Mouse (Mus musculus): Measurements from ENCODE around the gene Rrp36. TPM values are rescaled to one million over a fixed set of nuclear protein-coding genes. Genes with fewer than 3 reads are reported as not detected.
A peak's percentile ranks its signal among the peaks of the same experiment; 100 is the strongest.

Gene Rrp36
- polyA plus RNA-seq, 1 experiment from 2014 or later, result 33.9 TPM

- Histone ChIP-seq H3K9ac (ENCODE audit: low read length) (peak overlapping the region; percentile 90), H3K4me2 (ENCODE audit: low read length) (peak overlapping the region; percentile 76), H3K27me3 (ENCODE audit: control insufficient read depth, insufficient read depth, low read length) (no peaks in the 10 kb centered on the region), H3K27ac (replicated peaks in 1 of 2; ENCODE audit: control insufficient read depth in 1 of 2, insufficient read depth in 1 of 2, low read depth in 2 of 2, low read length in 2 of 2) (peak overlapping the region; percentile 78), H3K4me3 (ENCODE audit: control insufficient read depth in 1 of 2, insufficient read depth in 1 of 2, low read depth in 1 of 2, low read length in 2 of 2) (peak overlapping the region; percentile 90), H3K36me3 (ENCODE audit: control insufficient read depth, insufficient read depth, low read length) (peaks cover 57% of the 10 kb centered on the region), H3K4me1 (ENCODE audit: control insufficient read depth in 2 of 2, insufficient read depth in 2 of 2, low read length in 2 of 2) (peaks cover 6 to 29% of the 10 kb centered on the region in 2 experiments; a peak in 3 of 4 replicates), H3K9me3 (ENCODE audit: control insufficient read depth, low read length) (no peaks in the 10 kb centered on the region)
- ATAC-seq (ENCODE audit: insufficient number of reproducible peaks, insufficient read depth, low FRiP score, low read depth), result no peak
- WGBS, result 8% methylated on average over 11 of the region's 11 CpGs
Observed at GRCm38 (mm10) chr17:46644916-46645475, 29.2 kb downstream of the Rrp36 start.

- Histone ChIP-seq H3K27me3 (ENCODE audit: control insufficient read depth, insufficient read depth, low read length) (no peaks in the 10 kb centered on the region), H3K9me3 (ENCODE audit: control insufficient read depth, low read length) (no peaks in the 10 kb centered on the region), H3K36me3 (ENCODE audit: control insufficient read depth, insufficient read depth, low read length) (peaks cover 62% of the 10 kb centered on the region), H3K9ac (ENCODE audit: low read length) (peak overlapping the region; percentile 90), H3K4me2 (ENCODE audit: low read length) (peak overlapping the region; percentile 76), H3K4me3 (ENCODE audit: control insufficient read depth in 1 of 2, insufficient read depth in 1 of 2, low read depth in 1 of 2, low read length in 2 of 2) (peak overlapping the region in 1 of 2 experiments; percentile 90; a peak in 2 of 4 replicates), H3K4me1 (ENCODE audit: control insufficient read depth in 2 of 2, insufficient read depth in 2 of 2, low read length in 2 of 2) (peaks cover 2 to 21% of the 10 kb centered on the region in 2 experiments; a peak in 3 of 4 replicates), H3K27ac (replicated peaks in 1 of 2; ENCODE audit: control insufficient read depth in 1 of 2, insufficient read depth in 1 of 2, low read depth in 2 of 2, low read length in 2 of 2) (peak overlapping the region in 1 of 2 experiments; percentile 78; a peak in 1 of 4 replicates)
- WGBS, result 88% methylated on average over 12 of the region's 12 CpGs
- no peak for ATAC-seq (ENCODE audit: insufficient number of reproducible peaks, insufficient read depth, low FRiP score, low read depth)
Observed at GRCm38 (mm10) chr17:46644152-46644805, 29.9 kb downstream of the Rrp36 start.

- 78% methylated on average over 17 of the region's 17 CpGs for WGBS
Observed at GRCm38 (mm10) chr17:46642060-46642459, 32.1 kb downstream of the Rrp36 start.

GRCm38 (mm10) chr17:46639929-46640328, 34.2 kb downstream of the Rrp36 start:
- no peaks in the 10 kb centered on the region for H3K9me3 ChIP-seq (ENCODE audit: control insufficient read depth, low read length)
- no peaks in the 10 kb centered on the region for H3K27me3 ChIP-seq (ENCODE audit: control insufficient read depth, insufficient read depth, low read length)
- no peak overlapping the region for H3K4me2 ChIP-seq (ENCODE audit: low read length)
- H3K36me3 ChIP-seq (ENCODE audit: control insufficient read depth, insufficient read depth, low read length), result peaks cover 67% of the 10 kb centered on the region
- no peak overlapping the region for H3K9ac ChIP-seq (ENCODE audit: low read length)
- peaks cover 4 to 17% of the 10 kb centered on the region in 2 experiments; a peak in 2 of 4 replicates for H3K4me1 ChIP-seq (ENCODE audit: control insufficient read depth in 2 of 2, insufficient read depth in 2 of 2, low read length in 2 of 2)
- WGBS, result 72% methylated on average over 9 of the region's 9 CpGs
- no peak for ATAC-seq (ENCODE audit: insufficient number of reproducible peaks, insufficient read depth, low FRiP score, low read depth)
- H3K4me3 ChIP-seq (ENCODE audit: control insufficient read depth in 1 of 2, insufficient read depth in 1 of 2, low read depth in 1 of 2, low read length in 2 of 2), result no peak overlapping the region
- no peak overlapping the region for H3K27ac ChIP-seq (replicated peaks in 1 of 2; ENCODE audit: control insufficient read depth in 1 of 2, insufficient read depth in 1 of 2, low read depth in 2 of 2, low read length in 2 of 2)

More at GRCm38 (mm10) chr17:46642060-46642459, 32.1 kb downstream of the Rrp36 start:
- Histone ChIP-seq H3K4me1 (ENCODE audit: control insufficient read depth in 2 of 2, insufficient read depth in 2 of 2, low read length in 2 of 2) (peaks cover 2 to 22% of the 10 kb centered on the region in 2 experiments; a peak in 3 of 4 replicates), H3K27ac (replicated peaks in 1 of 2; ENCODE audit: control insufficient read depth in 1 of 2, insufficient read depth in 1 of 2, low read depth in 2 of 2, low read length in 2 of 2) (no peak overlapping the region), H3K36me3 (ENCODE audit: control insufficient read depth, insufficient read depth, low read length) (peaks cover 52% of the 10 kb centered on the region), H3K4me2 (ENCODE audit: low read length) (no peak overlapping the region), H3K9ac (ENCODE audit: low read length) (no peak overlapping the region), H3K4me3 (ENCODE audit: control insufficient read depth in 1 of 2, insufficient read depth in 1 of 2, low read depth in 1 of 2, low read length in 2 of 2) (no peak overlapping the region), H3K9me3 (ENCODE audit: control insufficient read depth, low read length) (no peaks in the 10 kb centered on the region), H3K27me3 (ENCODE audit: control insufficient read depth, insufficient read depth, low read length) (no peaks in the 10 kb centered on the region)
- no peak for ATAC-seq (ENCODE audit: insufficient number of reproducible peaks, insufficient read depth, low FRiP score, low read depth)

- no peak for ATAC-seq (ENCODE audit: insufficient number of reproducible peaks, insufficient read depth, low FRiP score, low read depth)
- H3K27ac ChIP-seq (replicated peaks in 1 of 2; ENCODE audit: control insufficient read depth in 1 of 2, insufficient read depth in 1 of 2, low read depth in 2 of 2, low read length in 2 of 2), result no peak overlapping the region
- H3K9me3 ChIP-seq (ENCODE audit: control insufficient read depth, low read length), result no peaks in the 10 kb centered on the region
- H3K9ac ChIP-seq (ENCODE audit: low read length), result peak overlapping the region; percentile 44; the same call in 1 of the 2 replicates
- peaks cover 4 to 10% of the 10 kb centered on the region in 2 experiments; a peak in 2 of 4 replicates for H3K4me1 ChIP-seq (ENCODE audit: control insufficient read depth in 2 of 2, insufficient read depth in 2 of 2, low read length in 2 of 2)
- no peaks in the 10 kb centered on the region for H3K27me3 ChIP-seq (ENCODE audit: control insufficient read depth, insufficient read depth, low read length)
- 27% methylated on average over 15 of the region's 15 CpGs for WGBS
- peaks cover 70% of the 10 kb centered on the region for H3K36me3 ChIP-seq (ENCODE audit: control insufficient read depth, insufficient read depth, low read length)
- no peak overlapping the region for H3K4me3 ChIP-seq (ENCODE audit: control insufficient read depth in 1 of 2, insufficient read depth in 1 of 2, low read depth in 1 of 2, low read length in 2 of 2)
- peak overlapping the region; percentile 35; the same call in 1 of the 2 replicates for H3K4me2 ChIP-seq (ENCODE audit: low read length)
Observed at GRCm38 (mm10) chr17:46636831-46637523, 37.2 kb downstream of the Rrp36 start.

- Histone ChIP-seq H3K4me2 (ENCODE audit: low read length) (peak overlapping the region; percentile 85), H3K27me3 (ENCODE audit: control insufficient read depth, insufficient read depth, low read length) (no peaks in the 10 kb centered on the region), H3K9ac (ENCODE audit: low read length) (peak overlapping the region; percentile 99), H3K27ac (replicated peaks in 1 of 2; ENCODE audit: control insufficient read depth in 1 of 2, insufficient read depth in 1 of 2, low read depth in 2 of 2, low read length in 2 of 2) (peak overlapping the region; percentile 97), H3K36me3 (ENCODE audit: control insufficient read depth, insufficient read depth, low read length) (peaks cover 32% of the 10 kb centered on the region), H3K4me3 (ENCODE audit: control insufficient read depth in 1 of 2, insufficient read depth in 1 of 2, low read depth in 1 of 2, low read length in 2 of 2) (peak overlapping the region; percentile 51 to 98), H3K9me3 (ENCODE audit: control insufficient read depth, low read length) (no peaks in the 10 kb centered on the region), H3K4me1 (ENCODE audit: control insufficient read depth in 2 of 2, insufficient read depth in 2 of 2, low read length in 2 of 2) (peaks cover 23 to 35% of the 10 kb centered on the region in 2 experiments)
- peak; percentile 22; the same call in 1 of the 2 replicates for ATAC-seq (ENCODE audit: insufficient number of reproducible peaks, insufficient read depth, low FRiP score, low read depth)
- 10% methylated on average over 12 of the region's 12 CpGs for WGBS
Observed at GRCm38 (mm10) chr17:46629685-46630441, 44.3 kb downstream of the Rrp36 start.

All from heart, embryonic 14.5 days (tissue).